Comparison of ENCODE assay signal across 24 mouse cellular contexts in genomic region chr1:152618896-152619295, GRCm38 (mm10).
DNase-seq lines count a peak whose midpoint lies in the region; ATAC-seq and TF ChIP-seq lines count a peak whose summit lies in the region.
"Had no signal": no experiment of that assay in that cellular context is flagged by ENCODE, and none has a peak within 500 bp of the region (broad histone marks: within the 10 kb centered on the region; RNA-seq: fewer than 3 reads in every experiment).

No protein-coding gene starts in this region.

- H3K27me3 ChIP-seq in heart, embryonic 12.5 days (replicated peaks) = no peaks in the 10 kb centered on the region
- no peaks in the 10 kb centered on the region for H3K27me3 ChIP-seq in heart, postnatal 0 days (ENCODE audit: control insufficient read depth, insufficient read depth, low read length)
- H3K27me3 ChIP-seq in lung, embryonic 15.5 days = no peaks in the 10 kb centered on the region
- H3K27me3 ChIP-seq in myocyte (ENCODE audit: control insufficient read depth, insufficient read depth, insufficient read length) = no peaks in the 10 kb centered on the region
- H3K27me3 ChIP-seq: embryonic facial prominence, embryonic 13.5 days had no signal

- peaks cover 95% of the 10 kb centered on the region for H3K4me1 ChIP-seq in heart, embryonic 12.5 days (replicated peaks)
- peaks cover 70% of the 10 kb centered on the region for H3K4me1 ChIP-seq in heart, postnatal 0 days (ENCODE audit: control insufficient read depth, insufficient read depth)
- H3K4me1 ChIP-seq in lung, embryonic 15.5 days = peaks cover 60% of the 10 kb centered on the region

- no peak for ATAC-seq in heart, embryonic 12.5 days (ENCODE audit: insufficient number of reproducible peaks, low FRiP score)
- no peak for ATAC-seq in heart, postnatal 0 days (ENCODE audit: insufficient read depth, low read depth)
- peak; percentile 43; the same call in 1 of the 2 replicates for ATAC-seq in lung, embryonic 15.5 days (ENCODE audit: borderline replicate concordance, extremely low read depth, low FRiP score, low TSS enrichment)
- ATAC-seq: forebrain, embryonic 16.5 days; hindbrain, embryonic 16.5 days; midbrain, embryonic 15.5 days had no signal

- H3K79me2 ChIP-seq in myocyte (ENCODE audit: control insufficient read depth, insufficient read depth) = no peaks in the 10 kb centered on the region

- no peak for TF ChIP-seq POLR2A in myocyte (IDR thresholded peaks at IDR 0.05; ENCODE audit: insufficient read length, low read depth)

- intact Hi-C loops in heart, postnatal 14 days (cut with DNase I) = no loop called here

- no peaks in the 10 kb centered on the region for H3K9me3 ChIP-seq in heart, embryonic 12.5 days (replicated peaks)
- H3K9me3 ChIP-seq in heart, postnatal 0 days (replicated peaks; ENCODE audit: control insufficient read depth, low read length) = no peaks in the 10 kb centered on the region; the same call in 1 of the 2 replicates
- no peaks in the 10 kb centered on the region for H3K9me3 ChIP-seq in lung, embryonic 15.5 days
- H3K9me3 ChIP-seq: embryonic facial prominence, embryonic 13.5 days; midbrain, embryonic 15.5 days had no signal

- TF ChIP-seq EP300 in heart, postnatal 0 days (IDR thresholded peaks at IDR 0.05; ENCODE audit: low read depth) = no peak

- H3K9ac ChIP-seq in heart, embryonic 12.5 days = no peak overlapping the region
- H3K9ac ChIP-seq in heart, postnatal 0 days (replicated peaks; ENCODE audit: low read depth, low read length) = no peak overlapping the region
- no peak overlapping the region for H3K9ac ChIP-seq in lung, embryonic 15.5 days
- H3K9ac ChIP-seq: embryonic facial prominence, embryonic 13.5 days; liver, embryonic 15.5 days; midbrain, embryonic 15.5 days had no signal

- H3K27ac ChIP-seq in heart, embryonic 12.5 days (ENCODE audit: poor library complexity, severe bottlenecking) = peak overlapping the region; percentile 48; the same call in 1 of the 2 replicates
- H3K27ac ChIP-seq in heart, postnatal 0 days (ENCODE audit: low read depth) = peak overlapping the region; percentile 67
- peak overlapping the region; percentile 77 for H3K27ac ChIP-seq in lung, embryonic 15.5 days
- H3K27ac ChIP-seq: embryonic facial prominence, embryonic 13.5 days; liver, embryonic 15.5 days; midbrain, embryonic 10.5 days; midbrain, embryonic 15.5 days had no signal

- 0 out of 2 replicates have a peak overlapping the region, but pooled peaks have one; percentile 15 for H3K4me2 ChIP-seq in heart, embryonic 12.5 days
- no peak overlapping the region for H3K4me2 ChIP-seq in heart, postnatal 0 days (ENCODE audit: low read depth, low read length)
- peak overlapping the region; percentile 8; the same call in 1 of the 2 replicates for H3K4me2 ChIP-seq in lung, embryonic 15.5 days
- peak overlapping the region; percentile 27 for H3K4me2 ChIP-seq in myocyte (ENCODE audit: low read depth)
- H3K4me2 ChIP-seq: embryonic facial prominence, embryonic 13.5 days; liver, embryonic 15.5 days; midbrain, embryonic 15.5 days had no signal

- no peak overlapping the region for H3K4me3 ChIP-seq in heart, embryonic 12.5 days
- H3K4me3 ChIP-seq in heart, postnatal 0 days (ENCODE audit: low read depth, low read length) = no peak overlapping the region
- no peak overlapping the region for H3K4me3 ChIP-seq in lung, embryonic 15.5 days
- no peak overlapping the region for H3K4me3 ChIP-seq in myocyte
- H3K4me3 ChIP-seq: embryonic facial prominence, embryonic 13.5 days; erythroblast, embryonic 14.5 days; liver, embryonic 15.5 days; midbrain, embryonic 10.5 days; midbrain, embryonic 15.5 days had no signal

- no peak for DNase-seq in heart, postnatal 14 days
- no peak for DNase-seq in heart, postnatal 0 days (ENCODE audit: low spot score)
- no peak for DNase-seq in heart, adult 9 months (ENCODE audit: low spot score in 2 of 2)
- no peak for DNase-seq in lung, postnatal 25 days (ENCODE audit: low spot score)
- DNase-seq in embryo, embryonic 10.5 days (ENCODE audit: low spot score) = no peak
- DNase-seq: adrenal gland, adult 8-10 months; cerebellum, adult 8-10 months; cerebellum, postnatal 25 days; gastrocnemius, postnatal 10 days; kidney, adult 9 months; kidney, postnatal 14 days; layer of hippocampus, adult 9-11 months; lung, postnatal 10 days; right cerebral cortex, postnatal 25 days had no signal

- WGBS in heart, embryonic 12.5 days = 59% methylated on average over 3 of the region's 3 CpGs
- WGBS in heart, postnatal 0 days = 62% methylated on average over 3 of the region's 3 CpGs
- WGBS in lung, embryonic 15.5 days = 69% methylated on average over 3 of the region's 3 CpGs

- H3ac ChIP-seq in myocyte (ENCODE audit: control insufficient read depth, insufficient read length) = no peak overlapping the region

- H3K36me3 ChIP-seq in heart, embryonic 12.5 days = peaks cover 26% of the 10 kb centered on the region
- H3K36me3 ChIP-seq in heart, postnatal 0 days (replicated peaks; ENCODE audit: control insufficient read depth, insufficient read depth, low read length) = peaks cover 27% of the 10 kb centered on the region
- H3K36me3 ChIP-seq in lung, embryonic 15.5 days = no peaks in the 10 kb centered on the region
- H3K36me3 ChIP-seq in myocyte (ENCODE audit: control insufficient read depth, insufficient read depth) = no peaks in the 10 kb centered on the region
- H3K36me3 ChIP-seq: midbrain, embryonic 15.5 days had no signal

- TF ChIP-seq CTCF in heart, postnatal 0 days (IDR thresholded peaks at IDR 0.05; ENCODE audit: low read depth) = no peak

TF ChIP-seq in myocyte, 11 proteins besides CTCF, POLR2A, EP300 and RAD21:
- TF ChIP-seq SRF (IDR thresholded peaks at IDR 0.05; ENCODE audit: control insufficient read depth, insufficient read length, low read depth) (no peak), POLR2AphosphoS2 (IDR thresholded peaks at IDR 0.05; ENCODE audit: insufficient read length, low read depth) (no peak), MAX (IDR thresholded peaks at IDR 0.05; ENCODE audit: low read depth) (no peak), MYOG (IDR thresholded peaks at IDR 0.05; ENCODE audit: control insufficient read depth in 1 of 3, insufficient read depth in 1 of 3, insufficient read length in 2 of 3, low read depth in 2 of 3) (no peak), REST (IDR thresholded peaks at IDR 0.05; ENCODE audit: insufficient read depth, insufficient read length) (no peak), TCF12 (IDR thresholded peaks at IDR 0.05; ENCODE audit: insufficient read depth, poor library complexity, severe bottlenecking) (no peak), TCF3 (IDR thresholded peaks at IDR 0.05; ENCODE audit: insufficient read length, low read depth) (no peak), CEBPB (IDR thresholded peaks at IDR 0.05; ENCODE audit: insufficient read depth, poor library complexity, severe bottlenecking) (no peak), USF1 (IDR thresholded peaks at IDR 0.05; ENCODE audit: low read depth) (no peak), MYOD1 (IDR thresholded peaks at IDR 0.05; ENCODE audit: control insufficient read depth in 1 of 3, insufficient read length in 2 of 3, low read depth in 2 of 3) (no peak), E2F4 (IDR thresholded peaks at IDR 0.05; ENCODE audit: insufficient read depth) (no peak)
